Mouse (Mus musculus): ENCODE data around the gene Brms1l. TPM values are rescaled to one million over a fixed set of nuclear protein-coding genes. Genes with fewer than 3 reads are reported as not detected.
"Not testable (repeated sequence)": the region's sequence is repeated elsewhere in the genome, so short reads cannot be mapped to it uniquely, and the experiment has no call there.

Gene Brms1l
- total RNA-seq (2015; ENCODE audit: low replicate concordance) (21.8 and 32.1 TPM in 2 replicates), total RNA-seq (2017; ENCODE audit: low replicate concordance) (22.3 and 30.2 TPM in 2 replicates)

GRCm38 (mm10) chr12:55836199-55836951 is at the start of gene Brms1l:
Gene Brms1l, plus strand, starts transcription at chr12:55836324.
- peak; percentile 98 for ATAC-seq (replicated peaks; ENCODE audit: low FRiP score, poor library complexity, severe bottlenecking)

DNA sequence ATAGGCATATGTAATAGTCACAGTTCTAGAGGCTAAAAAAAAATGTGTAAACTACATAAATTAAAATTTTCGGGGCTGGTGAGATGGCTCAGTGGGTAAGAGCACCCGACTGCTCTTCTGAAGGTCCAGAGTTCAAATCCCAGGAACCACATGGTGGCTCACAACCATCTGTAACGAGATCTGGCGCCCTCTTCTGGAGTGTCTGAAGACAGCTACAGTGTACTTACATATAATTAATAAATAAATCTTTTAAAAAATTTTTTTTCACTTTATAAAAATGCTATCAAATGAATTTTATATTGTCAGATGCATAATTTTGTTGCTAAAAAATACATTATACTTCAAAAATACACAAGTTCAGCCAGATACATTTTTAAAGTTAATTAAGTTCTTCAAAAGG is 41.6 kb upstream of the Brms1l start:
- ATAC-seq (replicated peaks; ENCODE audit: low FRiP score, poor library complexity, severe bottlenecking) = not testable (repeated sequence)

GRCm38 (mm10) chr12:55797103-55797502 is 39.0 kb upstream of the Brms1l start:
- no peak for ATAC-seq (replicated peaks; ENCODE audit: low FRiP score, poor library complexity, severe bottlenecking)

DNA sequence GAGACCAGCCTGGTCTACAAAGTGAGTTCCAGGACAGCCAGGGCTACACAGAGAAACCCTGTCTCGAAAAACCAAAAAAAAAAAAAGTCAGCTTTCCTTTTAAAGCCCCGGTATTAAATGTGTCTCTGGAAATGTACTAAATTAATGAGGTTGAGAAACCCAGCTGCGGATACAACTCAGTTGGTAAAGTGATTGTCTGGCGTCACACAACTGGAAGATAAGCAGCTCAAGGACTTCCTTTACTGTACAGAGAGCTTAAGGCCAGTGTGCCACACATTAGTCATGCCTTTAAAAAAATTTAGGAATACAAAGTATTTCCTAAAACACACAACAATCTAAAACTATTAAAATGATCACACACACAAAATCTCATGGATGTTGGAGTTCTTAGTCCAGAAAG is 37.4 kb upstream of the Brms1l start:
- no peak for ATAC-seq (replicated peaks; ENCODE audit: low FRiP score, poor library complexity, severe bottlenecking)

- ATAC-seq (replicated peaks; ENCODE audit: low FRiP score, poor library complexity, severe bottlenecking) = no peak
Observed at GRCm38 (mm10) chr12:55800144-55800543, 36.0 kb upstream of the Brms1l start.

GRCm38 (mm10) chr12:55801131-55801530 is 35.0 kb upstream of the Brms1l start:
- no peak for ATAC-seq (replicated peaks; ENCODE audit: low FRiP score, poor library complexity, severe bottlenecking)

GRCm38 (mm10) chr12:55805035-55805434 is 31.1 kb upstream of the Brms1l start:
- no peak for ATAC-seq (replicated peaks; ENCODE audit: low FRiP score, poor library complexity, severe bottlenecking)

- no peak for ATAC-seq (replicated peaks; ENCODE audit: low FRiP score, poor library complexity, severe bottlenecking)
Observed at GRCm38 (mm10) chr12:55816488-55816887, 19.6 kb upstream of the Brms1l start.

GRCm38 (mm10) chr12:55820119-55820660 is 15.9 kb upstream of the Brms1l start:
- peak; percentile 56 for ATAC-seq (replicated peaks; ENCODE audit: low FRiP score, poor library complexity, severe bottlenecking)

- peak; percentile 91 for ATAC-seq (replicated peaks; ENCODE audit: low FRiP score, poor library complexity, severe bottlenecking)
Observed at GRCm38 (mm10) chr12:55820661-55821314, 15.3 kb upstream of the Brms1l start, which contains the start of gene Ralgapa1. Gene Ralgapa1, minus strand, starts transcription at chr12:55821167.

- ATAC-seq (replicated peaks; ENCODE audit: low FRiP score, poor library complexity, severe bottlenecking) = no peak
Observed at GRCm38 (mm10) chr12:55824027-55824426, 12.1 kb upstream of the Brms1l start.

GRCm38 (mm10) chr12:55825537-55825936 is 10.6 kb upstream of the Brms1l start:
- no peak for ATAC-seq (replicated peaks; ENCODE audit: low FRiP score, poor library complexity, severe bottlenecking)

DNA sequence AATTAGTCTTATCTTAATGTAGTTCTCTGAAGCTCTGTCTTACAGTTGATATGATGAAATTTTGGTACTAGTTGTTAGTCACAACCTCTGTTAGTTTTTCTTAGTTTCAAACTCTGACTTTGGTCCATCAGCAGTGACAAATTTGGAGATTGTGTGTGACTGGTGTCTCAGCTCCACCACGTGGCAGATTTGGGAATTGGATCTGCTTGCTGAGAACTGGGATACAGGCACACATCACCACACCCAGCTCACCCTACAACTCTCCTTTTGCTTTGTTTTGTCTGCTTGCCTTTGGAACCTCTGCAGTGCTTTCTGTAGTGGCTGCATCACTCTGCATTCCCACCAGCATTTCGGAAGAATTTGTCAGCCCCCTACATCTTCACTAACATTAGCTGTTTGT is 5.0 kb upstream of the Brms1l start:
- 0 out of 2 replicates have a peak, but pooled peaks have one; percentile 40 for ATAC-seq (replicated peaks; ENCODE audit: low FRiP score, poor library complexity, severe bottlenecking)

DNA sequence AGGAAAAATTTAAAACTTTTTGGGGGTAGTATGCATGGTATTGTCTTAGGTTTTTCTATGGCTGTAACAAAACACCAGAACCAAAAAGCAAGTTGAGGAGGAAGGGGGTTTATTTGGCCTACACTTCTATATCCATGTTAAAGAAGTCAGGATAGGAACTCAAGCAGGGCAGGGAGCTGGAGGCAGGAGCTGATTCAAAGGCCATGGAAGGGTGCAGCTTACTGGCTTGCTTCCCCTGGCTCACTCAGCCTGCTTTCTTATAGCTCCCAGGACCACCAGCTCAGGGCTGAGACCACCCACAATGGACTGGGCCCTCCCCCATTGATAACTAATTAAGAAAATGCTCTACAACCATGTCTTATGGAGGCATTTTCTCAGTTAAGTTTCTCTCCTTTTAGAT is 3.2 kb upstream of the Brms1l start:
- no peak for ATAC-seq (replicated peaks; ENCODE audit: low FRiP score, poor library complexity, severe bottlenecking)

DNA sequence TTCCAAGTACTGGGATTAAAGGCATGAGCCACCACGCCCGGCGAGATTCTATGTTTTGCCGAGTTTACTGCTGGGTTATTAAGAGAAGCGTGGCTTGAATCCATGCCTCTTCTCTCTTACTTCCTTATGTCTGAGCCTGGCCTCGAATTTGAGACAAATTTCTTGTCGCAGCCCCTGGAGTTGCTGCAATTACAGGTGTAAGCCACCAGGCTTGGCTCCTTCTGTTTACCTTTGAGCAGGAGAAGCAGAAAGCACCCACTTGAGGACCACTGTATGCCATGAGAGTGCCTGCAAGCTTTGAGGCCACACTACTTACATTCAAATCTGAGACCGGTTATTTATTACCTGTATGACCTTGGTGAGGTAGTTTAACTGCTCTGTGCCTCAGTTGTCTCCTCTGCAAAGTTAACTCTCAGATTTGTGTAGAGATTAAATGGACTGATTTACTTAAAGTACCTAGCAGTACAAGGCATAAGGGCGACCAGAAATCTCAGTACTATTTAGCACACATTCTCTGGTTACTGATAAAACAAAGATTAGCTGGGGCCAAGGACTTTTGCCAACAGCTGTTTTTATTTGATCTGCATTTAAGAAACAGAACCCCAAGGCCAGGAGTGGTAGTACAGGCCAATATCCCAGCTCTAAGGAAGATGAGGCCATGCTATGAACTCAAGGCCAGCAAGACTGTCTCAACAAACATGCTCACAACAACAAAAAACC is 2.1 kb upstream of the Brms1l start:
- ATAC-seq (replicated peaks; ENCODE audit: low FRiP score, poor library complexity, severe bottlenecking) = no peak

DNA sequence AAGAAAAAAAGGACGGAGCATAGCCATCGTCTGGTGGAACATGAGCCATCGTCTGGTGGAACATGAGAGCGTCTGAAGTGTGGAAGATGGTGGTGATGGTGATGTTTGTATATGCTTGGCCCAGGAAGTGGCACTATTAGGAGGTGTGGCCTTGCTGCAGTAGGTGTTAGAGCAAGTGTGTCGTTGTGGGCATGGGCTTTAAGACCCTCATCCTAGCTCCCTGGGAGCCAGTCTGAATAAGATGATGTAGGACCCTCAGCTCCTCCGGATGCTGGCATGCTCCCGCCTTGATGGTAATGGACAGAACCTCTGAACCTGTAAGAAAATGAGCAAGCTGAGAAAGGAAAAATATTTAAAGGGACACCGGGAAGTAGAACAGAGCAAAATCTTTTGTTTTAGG is 1.2 kb upstream of the Brms1l start:
- no peak for ATAC-seq (replicated peaks; ENCODE audit: low FRiP score, poor library complexity, severe bottlenecking)

DNA sequence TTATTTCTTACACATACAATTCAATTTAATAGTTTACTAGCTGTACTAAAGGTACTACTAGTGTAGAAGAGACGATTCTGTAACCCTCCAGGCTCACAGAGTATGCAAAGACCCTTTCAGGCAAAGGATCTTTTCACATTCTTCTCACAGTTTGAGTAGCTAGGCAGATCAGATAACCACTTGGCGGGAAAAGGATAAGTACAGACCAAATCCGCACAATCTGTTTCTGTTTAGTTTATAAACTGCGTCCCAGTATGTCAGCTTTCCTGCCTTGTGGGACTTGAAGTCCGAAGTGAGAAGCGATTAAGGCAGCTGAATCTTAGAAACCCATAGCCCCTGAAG is 296 bp upstream of the Brms1l start:
- ATAC-seq (replicated peaks; ENCODE audit: low FRiP score, poor library complexity, severe bottlenecking) = no peak

DNA sequence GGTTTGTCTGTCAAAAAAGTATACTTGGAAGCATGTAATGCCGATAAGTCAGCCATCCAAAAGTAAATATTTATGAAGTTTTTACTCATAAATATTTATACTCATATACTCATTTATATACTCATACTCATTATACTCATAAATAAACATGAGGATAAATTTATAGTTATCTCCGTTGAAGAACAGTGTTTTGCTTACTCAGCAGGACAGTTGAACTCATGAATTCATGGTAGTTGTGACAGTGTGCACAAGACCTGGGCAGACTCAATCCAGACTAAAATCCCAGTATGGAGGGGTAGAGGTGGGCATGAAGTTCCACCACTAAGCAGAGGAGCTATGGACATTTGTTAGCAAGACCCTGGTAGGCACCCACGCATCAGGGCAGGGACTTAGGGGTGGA is 1.4 kb downstream of the Brms1l start:
- no peak for ATAC-seq (replicated peaks; ENCODE audit: low FRiP score, poor library complexity, severe bottlenecking)

DNA sequence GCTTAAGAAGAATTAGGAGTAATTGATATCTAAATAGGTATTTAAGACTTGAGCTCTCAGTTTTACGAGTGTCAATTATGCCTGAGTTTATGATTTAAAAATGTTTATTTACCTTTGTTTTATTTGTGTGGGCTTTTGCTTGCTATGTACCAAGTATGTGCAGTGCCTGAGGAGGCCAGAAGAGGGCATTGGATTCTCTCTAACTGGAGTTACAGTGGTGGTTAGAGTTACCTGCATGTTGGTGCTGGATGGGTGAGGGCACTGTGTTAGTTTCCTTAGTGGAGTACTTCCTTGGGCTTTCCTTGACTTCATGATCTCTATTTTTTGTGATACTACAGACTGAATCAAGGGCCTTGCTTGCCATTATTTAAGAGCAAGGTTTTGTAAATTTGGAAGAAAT is 10.6 kb downstream of the Brms1l start:
- 0 out of 2 replicates have a peak, but pooled peaks have one; percentile 57 for ATAC-seq (replicated peaks; ENCODE audit: low FRiP score, poor library complexity, severe bottlenecking)

- no peak for ATAC-seq (replicated peaks; ENCODE audit: low FRiP score, poor library complexity, severe bottlenecking)
Observed at GRCm38 (mm10) chr12:55847851-55848250, 11.7 kb downstream of the Brms1l start.
